11 mouse cellular contexts compared by ENCODE assay signal in the genomic region with DNA sequence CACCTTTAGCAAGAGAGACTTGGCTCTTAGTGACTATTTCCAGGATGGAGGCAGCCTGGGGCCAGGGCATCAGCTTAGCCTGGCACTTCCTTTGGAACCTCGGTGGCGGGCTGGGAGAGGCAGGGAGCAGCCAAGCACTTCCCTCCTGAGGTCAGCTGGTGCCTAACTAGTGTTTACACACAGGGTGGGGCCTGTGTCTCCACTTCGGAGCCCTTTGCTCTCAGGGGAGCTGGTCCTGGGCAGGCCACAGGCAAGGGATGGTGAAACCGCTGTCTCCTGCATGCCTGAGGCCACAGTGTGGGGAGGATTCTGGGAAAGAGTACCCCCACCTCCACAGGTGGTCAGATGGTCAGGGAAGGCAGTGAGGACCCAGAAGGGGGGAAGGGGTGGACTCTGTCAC. TPM values are rescaled to one million over a fixed set of nuclear protein-coding genes. Genes with fewer than 3 reads are reported as not detected.
DNase-seq lines count a peak whose midpoint lies in the region; ATAC-seq and TF ChIP-seq lines count a peak whose summit lies in the region.
"Had no signal": no experiment of that assay in that cellular context is flagged by ENCODE, and none has a peak within 500 bp of the region (broad histone marks: within the 10 kb centered on the region; RNA-seq: fewer than 3 reads in every experiment).

No protein-coding gene starts in this region.

- WGBS in lung, embryonic 14.5 days: 16% methylated on average over 4 of the region's 4 CpGs
- WGBS in lung, adult 2 months: 18% methylated on average over 4 of the region's 4 CpGs
- 14% methylated on average over 4 of the region's 4 CpGs for WGBS in intestine, embryonic 14.5 days
- WGBS in liver, embryonic 13.5 days (ENCODE audit: insufficient replicate concordance): 22% methylated on average over 4 of the region's 4 CpGs
- 20% methylated on average over 4 of the region's 4 CpGs for WGBS in stomach, postnatal 0 days

- H3K27ac ChIP-seq in lung, embryonic 14.5 days (ENCODE audit: low read depth): no peak overlapping the region
- no peak overlapping the region for H3K27ac ChIP-seq in intestine, embryonic 14.5 days (ENCODE audit: low read depth)
- no peak overlapping the region for H3K27ac ChIP-seq in liver, embryonic 13.5 days
- no peak overlapping the region for H3K27ac ChIP-seq in stomach, postnatal 0 days (replicated peaks)
- H3K27ac ChIP-seq: limb, embryonic 13.5 days had no signal

- TF ChIP-seq POLR2A in lung, adult 2 months (IDR thresholded peaks at IDR 0.05; ENCODE audit: borderline replicate concordance, extremely low read depth, low read depth, low read length): no peak

- H3K4me1 ChIP-seq in lung, embryonic 14.5 days (ENCODE audit: insufficient read depth): 0 out of 2 replicates have a peak, but pooled peaks cover 2% of the 10 kb centered on the region
- H3K4me1 ChIP-seq in lung, adult 2 months (ENCODE audit: control insufficient read depth, insufficient read depth, low read length): no peaks in the 10 kb centered on the region
- H3K4me1 ChIP-seq in intestine, embryonic 14.5 days (replicated peaks; ENCODE audit: control insufficient read depth, insufficient read depth, low read length): 0 out of 2 replicates have a peak, but pooled peaks cover 7% of the 10 kb centered on the region
- H3K4me1 ChIP-seq in liver, embryonic 13.5 days (replicated peaks): peaks cover 4% of the 10 kb centered on the region; the same call in 1 of the 2 replicates
- no peaks in the 10 kb centered on the region for H3K4me1 ChIP-seq in stomach, postnatal 0 days (replicated peaks; ENCODE audit: control insufficient read depth, insufficient read depth)

- no peak for DNase-seq in lung, embryonic 14.5 days
- no peak for DNase-seq in lung, adult 2 months
- no peak for DNase-seq in intestine, embryonic 14.5 days (ENCODE audit: low spot score)
- DNase-seq in liver, embryonic 13.5 days: no peak
- peak; percentile 64 for DNase-seq in stomach, postnatal 0 days (ENCODE audit: low spot score)
- no peak for DNase-seq in urinary bladder, adult 2 months (ENCODE audit: low spot score)
- no peak for DNase-seq in cerebellum, adult 11 months
- DNase-seq: kidney, postnatal 25 days had no signal

- TF ChIP-seq CTCF in lung, embryonic 14.5 days (IDR thresholded peaks at IDR 0.05; ENCODE audit: low read depth): no peak
- no peak for TF ChIP-seq CTCF in lung, adult 2 months (IDR thresholded peaks at IDR 0.05; ENCODE audit: insufficient read depth, low read length)
- TF ChIP-seq CTCF in stomach, postnatal 0 days (IDR thresholded peaks at IDR 0.05; ENCODE audit: low read depth): no peak

- 0 out of 2 replicates have a peak overlapping the region, but pooled peaks have one; percentile 16 for H3K9ac ChIP-seq in lung, embryonic 14.5 days
- no peak overlapping the region for H3K9ac ChIP-seq in intestine, embryonic 14.5 days (ENCODE audit: low read length)
- H3K9ac ChIP-seq in liver, embryonic 13.5 days: no peak overlapping the region
- H3K9ac ChIP-seq in stomach, postnatal 0 days (ENCODE audit: low read length): no peak overlapping the region
- H3K9ac ChIP-seq: limb, embryonic 13.5 days had no signal

- no peaks in the 10 kb centered on the region for H3K27me3 ChIP-seq in lung, embryonic 14.5 days (ENCODE audit: insufficient read depth, low read length)
- H3K27me3 ChIP-seq in intestine, embryonic 14.5 days (replicated peaks; ENCODE audit: control insufficient read depth, insufficient read depth, low read length): no peaks in the 10 kb centered on the region
- H3K27me3 ChIP-seq in liver, embryonic 13.5 days: peaks cover 10% of the 10 kb centered on the region
- H3K27me3 ChIP-seq in stomach, postnatal 0 days (ENCODE audit: control insufficient read depth, insufficient read depth, low read length): no peaks in the 10 kb centered on the region
- H3K27me3 ChIP-seq: Patski had no signal

- TF ChIP-seq EP300 in stomach, postnatal 0 days (optimal IDR thresholded peaks at IDR 0.05): no peak

- no peak overlapping the region for H3K4me3 ChIP-seq in lung, embryonic 14.5 days (ENCODE audit: low read depth, low read length)
- no peak overlapping the region for H3K4me3 ChIP-seq in lung, adult 2 months (replicated peaks; ENCODE audit: extremely low read depth, low read depth, low read length)
- H3K4me3 ChIP-seq in intestine, embryonic 14.5 days (ENCODE audit: low read depth, low read length): no peak overlapping the region
- H3K4me3 ChIP-seq in liver, embryonic 13.5 days (replicated peaks): no peak overlapping the region
- H3K4me3 ChIP-seq in stomach, postnatal 0 days (ENCODE audit: low read depth, low read length): no peak overlapping the region
- H3K4me3 ChIP-seq: limb, embryonic 13.5 days had no signal

- no peaks in the 10 kb centered on the region for H3K9me3 ChIP-seq in lung, embryonic 14.5 days (ENCODE audit: low read depth, low read length)
- no peaks in the 10 kb centered on the region for H3K9me3 ChIP-seq in intestine, embryonic 14.5 days (ENCODE audit: control insufficient read depth, low read length)
- no peaks in the 10 kb centered on the region for H3K9me3 ChIP-seq in liver, embryonic 13.5 days (replicated peaks)
- H3K9me3 ChIP-seq in stomach, postnatal 0 days (ENCODE audit: control insufficient read depth, low read length): no peaks in the 10 kb centered on the region
- H3K9me3 ChIP-seq: limb, embryonic 13.5 days had no signal

- ATAC-seq in lung, embryonic 14.5 days (ENCODE audit: insufficient read depth): no peak
- peak; percentile 77 for ATAC-seq in intestine, embryonic 14.5 days (replicated peaks; ENCODE audit: low FRiP score, low TSS enrichment, low read depth)
- ATAC-seq in liver, embryonic 13.5 days (ENCODE audit: low read depth): peak; percentile 77
- ATAC-seq in stomach, postnatal 0 days (ENCODE audit: low FRiP score, low TSS enrichment): peak; percentile 86
- ATAC-seq: hindbrain, embryonic 16.5 days; Patski had no signal

- no peaks in the 10 kb centered on the region for H3K36me3 ChIP-seq in lung, embryonic 14.5 days (ENCODE audit: insufficient read depth)
- H3K36me3 ChIP-seq in intestine, embryonic 14.5 days (ENCODE audit: control insufficient read depth, insufficient read depth, low read length): no peaks in the 10 kb centered on the region
- H3K36me3 ChIP-seq in liver, embryonic 13.5 days: no peaks in the 10 kb centered on the region
- H3K36me3 ChIP-seq in stomach, postnatal 0 days (ENCODE audit: control insufficient read depth, insufficient read depth, low read length): no peaks in the 10 kb centered on the region
- H3K36me3 ChIP-seq: limb, embryonic 13.5 days had no signal

- no peak overlapping the region for H3K4me2 ChIP-seq in lung, embryonic 14.5 days
- H3K4me2 ChIP-seq in intestine, embryonic 14.5 days (ENCODE audit: low read length): no peak overlapping the region
- no peak overlapping the region for H3K4me2 ChIP-seq in liver, embryonic 13.5 days
- H3K4me2 ChIP-seq in stomach, postnatal 0 days (replicated peaks; ENCODE audit: low read depth): no peak overlapping the region
- H3K4me2 ChIP-seq: limb, embryonic 13.5 days had no signal

RNA-seq across cellular contexts. Expression of a gene that starts 23.3 kb away (rescaled TPM):
- polyA plus RNA-seq in lung, embryonic 14.5 days (2014; fragmentation: Nextera tagmentation; extraction: Ambion mirVana): 18.6 and 19.3 TPM in 2 replicates
- 11.6 and 15.0 TPM in 2 replicates for polyA plus RNA-seq in lung, adult 2 months (2012; rRNA removed)
- polyA plus RNA-seq in intestine, embryonic 14.5 days (2014; fragmentation: Nextera tagmentation; extraction: Ambion mirVana): 21.2 and 24.1 TPM in 2 replicates
- polyA plus RNA-seq in liver, embryonic 13.5 days (2015; fragmentation: Nextera tagmentation; extraction: Ambion mirVana): 1.1 and 1.4 TPM in 2 replicates
- 13.2 and 15.6 TPM in 2 replicates for polyA plus RNA-seq in stomach, postnatal 0 days (2015; fragmentation: Nextera tagmentation; extraction: Ambion mirVana)
- 4.9 and 15.4 TPM in 2 replicates for polyA plus RNA-seq in urinary bladder, adult 2 months (2012; rRNA removed)

RNA-seq across cellular contexts. Expression of a gene that starts 45.3 kb away (rescaled TPM):
- 24.9 and 26.1 TPM in 2 replicates for polyA plus RNA-seq in lung, embryonic 14.5 days (2014; fragmentation: Nextera tagmentation; extraction: Ambion mirVana)
- 42.4 and 49.9 TPM in 2 replicates for polyA plus RNA-seq in lung, adult 2 months (2012; rRNA removed)
- polyA plus RNA-seq in intestine, embryonic 14.5 days (2014; fragmentation: Nextera tagmentation; extraction: Ambion mirVana): 27.5 and 28.5 TPM in 2 replicates
- polyA plus RNA-seq in liver, embryonic 13.5 days (2015; fragmentation: Nextera tagmentation; extraction: Ambion mirVana): 2.4 and 3.8 TPM in 2 replicates
- 7.2 and 7.3 TPM in 2 replicates for polyA plus RNA-seq in stomach, postnatal 0 days (2015; fragmentation: Nextera tagmentation; extraction: Ambion mirVana)
- 27.1 and 49.9 TPM in 2 replicates for polyA plus RNA-seq in urinary bladder, adult 2 months (2012; rRNA removed)
